Mouse (Mus musculus): ENCODE results near the gene Ptcra.

Ptcra gene

GRCm38 (mm10) chr17:46725731-46726645 lies 37.5 kb downstream of the Ptcra start:
- DNase-seq (ENCODE audit: low read depth, low spot score) = no peak

- DNase-seq (ENCODE audit: low read depth, low spot score) = peak; percentile 87
Measured at GRCm38 (mm10) chr17:46725273-46725672, 38.2 kb downstream of the Ptcra start.

GRCm38 (mm10) chr17:46724477-46725084 lies 38.9 kb downstream of the Ptcra start:
- no peak for DNase-seq (ENCODE audit: low read depth, low spot score)

- DNase-seq (ENCODE audit: low read depth, low spot score) = no peak
Measured at GRCm38 (mm10) chr17:46721077-46721476, 42.4 kb downstream of the Ptcra start.

GRCm38 (mm10) chr17:46714756-46715481 lies 48.6 kb downstream of the Ptcra start:
- DNase-seq (ENCODE audit: low read depth, low spot score) = peak; percentile 85

- DNase-seq (ENCODE audit: low read depth, low spot score) = no peak
Measured at GRCm38 (mm10) chr17:46713849-46714248, 49.7 kb downstream of the Ptcra start.

- DNase-seq (ENCODE audit: low read depth, low spot score) = no peak
Measured at GRCm38 (mm10) chr17:46712442-46712841, 51.1 kb downstream of the Ptcra start.

- peak; percentile 49 for DNase-seq (ENCODE audit: low read depth, low spot score)
Measured at GRCm38 (mm10) chr17:46711612-46712271, 51.8 kb downstream of the Ptcra start.

GRCm38 (mm10) chr17:46710959-46711597 lies 52.4 kb downstream of the Ptcra start, which contains the start of gene Pex6:
Pex6 (plus strand) TSS chr17:46711463.
- DNase-seq (ENCODE audit: low read depth, low spot score) = peak; percentile 97

- no peak for DNase-seq (ENCODE audit: low read depth, low spot score)
Measured at GRCm38 (mm10) chr17:46706375-46707089, 57.0 kb downstream of the Ptcra start.

All from R1 (cell line).